Mouse (Mus musculus) G1E (cell line): ENCODE measurements at regions not wholly inside any gene's neighbourhood (a gene's known extent, or its start where the extent isn't known, plus 50 kb on each side); places are given as distances from the start of the nearest gene placed in this dataset.
"Not testable (repeated sequence)": the region's sequence is repeated elsewhere in the genome, so short reads cannot be mapped to it uniquely, and the experiment has no call there.

ENCODE experiments used
- CTCF ChIP-seq: IDR thresholded peaks from 2 replicates; pipeline ENCODE4 v1.5.1; 2012; ENCODE audit warnings: low read depth, low read length, inconsistent platforms, mixed read lengths
- GATA1 ChIP-seq: IDR thresholded peaks from 2 replicates; pipeline ENCODE4 v1.6.1; 2012; ENCODE audit warnings: borderline replicate concordance, low read length, inconsistent platforms, mixed read lengths

- TF ChIP-seq CTCF, GATA1: not testable (repeated sequence)
Observed at GRCm38 (mm10) chr6:47652880-47653279, 57.7 kb upstream of the Ezh2 start.
